Mouse (Mus musculus): ENCODE data around the gene Ilkap. TPM values are rescaled to one million over a fixed set of nuclear protein-coding genes. Genes with fewer than 3 reads are reported as not detected.

Gene Ilkap
- total RNA-seq, 1 experiment from 2014 or later = 179 TPM

DNA sequence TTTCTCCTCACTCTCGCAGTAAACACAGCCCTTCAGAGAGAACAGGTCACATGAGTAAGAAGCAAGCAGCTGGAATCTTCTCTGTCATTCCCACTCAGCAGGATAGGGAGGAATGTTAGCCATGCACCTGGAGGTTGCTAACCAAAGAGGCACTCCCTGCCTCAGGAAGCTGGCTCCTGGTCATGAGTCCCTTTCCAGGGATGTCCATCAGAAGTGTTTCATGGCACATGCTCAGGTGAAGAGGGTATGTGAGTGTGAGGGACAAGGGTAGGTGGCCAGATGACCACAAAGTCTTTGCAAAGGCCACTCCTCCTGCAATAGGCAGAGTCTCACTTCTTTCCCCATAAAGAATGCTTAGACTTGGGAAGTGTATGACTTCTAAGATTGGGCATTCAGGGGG is 19.4 kb upstream of the Ilkap start:
- ATAC-seq (replicated peaks; ENCODE audit: insufficient number of reproducible peaks, low FRiP score, low TSS enrichment, poor library complexity, severe bottlenecking) = no peak

DNA sequence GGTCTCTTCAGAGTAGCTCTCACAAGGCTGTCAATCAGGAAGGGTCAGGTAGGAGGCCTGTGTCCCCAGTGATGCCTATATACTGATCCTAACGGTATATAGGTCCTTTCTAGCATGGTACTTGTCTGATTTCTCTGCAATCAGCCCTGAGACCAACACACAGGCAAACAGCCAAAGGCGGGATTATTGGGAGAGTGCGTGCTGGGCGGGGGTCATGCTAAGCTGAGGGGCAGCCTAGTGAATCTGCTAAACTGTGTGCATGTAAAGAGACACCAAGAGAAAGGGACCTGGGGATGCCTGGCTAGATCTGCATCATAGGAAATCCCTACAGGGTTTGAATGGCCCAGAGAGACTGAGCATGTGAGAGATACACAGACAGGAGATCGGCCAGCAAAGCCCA is 16.7 kb upstream of the Ilkap start:
- no peak for ATAC-seq (replicated peaks; ENCODE audit: insufficient number of reproducible peaks, low FRiP score, low TSS enrichment, poor library complexity, severe bottlenecking)

DNA sequence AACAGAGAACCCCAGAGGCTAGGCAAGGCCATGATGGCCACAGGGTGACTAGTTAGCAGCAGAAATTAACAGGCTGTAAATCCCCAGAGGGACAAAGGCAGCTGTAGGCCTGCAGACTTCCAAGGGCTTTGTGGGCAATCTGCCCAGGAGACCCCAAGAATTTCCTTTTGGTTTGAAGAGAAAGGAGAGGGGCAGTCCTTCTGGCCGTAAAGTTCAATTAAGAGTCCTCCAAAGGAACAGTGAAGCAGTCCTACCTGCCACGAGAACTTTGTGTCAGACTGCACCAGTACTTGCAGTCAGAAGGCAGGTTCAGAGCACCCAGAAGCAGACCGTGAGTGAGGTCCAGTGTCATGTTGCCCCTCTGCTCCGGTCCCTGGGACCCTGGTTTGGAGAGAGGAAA is 16.3 kb upstream of the Ilkap start:
- ATAC-seq (replicated peaks; ENCODE audit: insufficient number of reproducible peaks, low FRiP score, low TSS enrichment, poor library complexity, severe bottlenecking) = no peak

DNA sequence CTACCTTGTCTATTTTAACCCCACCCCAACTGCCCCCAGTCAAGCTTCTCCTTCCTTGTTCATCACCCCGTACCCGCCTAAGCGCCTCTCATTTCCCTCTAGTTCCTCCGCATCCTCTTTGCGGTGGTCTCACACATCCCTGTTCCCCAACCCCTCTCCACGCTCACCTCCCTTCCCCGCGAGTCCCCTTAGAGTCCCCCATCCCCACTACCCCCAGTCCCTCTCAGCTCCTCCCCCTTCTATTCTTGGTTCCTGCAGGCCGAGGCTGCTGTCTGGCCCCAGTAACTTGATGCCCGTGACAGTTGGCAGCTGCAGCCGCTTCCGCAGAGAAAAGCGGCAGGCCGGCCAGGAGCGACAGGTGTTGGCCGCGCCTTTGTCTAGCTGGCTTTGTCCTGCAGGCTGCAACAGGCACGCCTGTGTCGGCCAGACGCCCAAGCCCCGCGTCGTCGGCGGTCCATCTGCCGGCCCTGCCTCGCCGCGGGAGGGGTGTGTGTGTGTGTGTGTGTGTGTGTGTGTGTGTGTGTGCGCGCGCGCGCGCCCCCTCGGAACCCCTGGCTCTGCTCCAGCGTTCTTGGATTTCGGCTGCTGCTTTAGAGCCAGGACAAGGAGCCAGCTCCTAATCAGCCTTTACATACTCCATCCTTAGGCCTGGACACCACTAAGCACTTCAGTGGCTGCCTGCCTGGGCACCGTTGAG is 15.4 kb upstream of the Ilkap start, which contains the start of gene Hes6:
Hes6 (minus strand) TSS at position 141 of the 697 bp plus-strand sequence.
- ATAC-seq (replicated peaks; ENCODE audit: insufficient number of reproducible peaks, low FRiP score, low TSS enrichment, poor library complexity, severe bottlenecking) = 0 out of 2 replicates have a peak, but pooled peaks have one; percentile 19

DNA sequence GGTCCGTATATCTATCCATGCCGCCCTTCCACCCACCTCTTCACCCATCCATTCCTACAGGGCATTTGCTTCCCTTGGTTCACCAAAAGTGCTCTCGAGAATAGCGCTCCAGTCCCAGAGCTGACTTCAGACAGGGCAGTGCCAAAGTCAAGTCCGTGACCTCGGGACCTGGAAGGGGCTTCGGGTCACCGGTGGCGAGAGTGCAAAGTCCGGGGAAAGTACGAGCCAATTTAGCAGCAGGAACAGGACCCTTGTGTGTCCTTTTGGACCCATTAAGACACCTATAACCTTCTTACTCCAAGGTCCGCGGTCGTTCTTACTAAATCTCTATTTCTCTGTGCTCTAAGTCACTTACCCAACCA is 14.9 kb upstream of the Ilkap start:
- no peak for ATAC-seq (replicated peaks; ENCODE audit: insufficient number of reproducible peaks, low FRiP score, low TSS enrichment, poor library complexity, severe bottlenecking)

DNA sequence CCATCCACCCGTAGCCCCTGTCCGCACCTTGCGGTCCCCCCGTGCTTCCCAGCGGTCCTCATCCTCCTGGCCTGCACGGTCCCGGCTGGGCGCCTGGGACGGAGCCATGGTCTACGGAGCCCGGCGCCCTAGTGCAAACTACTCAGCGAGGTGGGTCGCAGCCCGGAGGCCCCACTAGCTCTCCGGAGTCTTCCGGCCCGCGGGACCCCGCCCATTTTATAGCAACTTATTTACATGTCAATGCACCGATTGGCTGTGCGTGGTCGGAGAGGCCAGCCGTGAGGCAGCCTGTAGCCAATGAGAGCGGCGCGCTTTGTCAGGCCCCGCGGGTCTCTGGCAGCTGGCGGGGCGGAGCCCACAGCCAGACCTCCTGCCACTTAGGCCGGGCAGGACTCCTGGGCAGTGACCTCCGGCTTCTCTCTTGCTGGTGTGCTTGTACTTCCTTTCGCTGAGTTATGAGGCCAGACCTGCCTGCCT is 14.5 kb upstream of the Ilkap start:
- peak; percentile 95 for ATAC-seq (replicated peaks; ENCODE audit: insufficient number of reproducible peaks, low FRiP score, low TSS enrichment, poor library complexity, severe bottlenecking)

DNA sequence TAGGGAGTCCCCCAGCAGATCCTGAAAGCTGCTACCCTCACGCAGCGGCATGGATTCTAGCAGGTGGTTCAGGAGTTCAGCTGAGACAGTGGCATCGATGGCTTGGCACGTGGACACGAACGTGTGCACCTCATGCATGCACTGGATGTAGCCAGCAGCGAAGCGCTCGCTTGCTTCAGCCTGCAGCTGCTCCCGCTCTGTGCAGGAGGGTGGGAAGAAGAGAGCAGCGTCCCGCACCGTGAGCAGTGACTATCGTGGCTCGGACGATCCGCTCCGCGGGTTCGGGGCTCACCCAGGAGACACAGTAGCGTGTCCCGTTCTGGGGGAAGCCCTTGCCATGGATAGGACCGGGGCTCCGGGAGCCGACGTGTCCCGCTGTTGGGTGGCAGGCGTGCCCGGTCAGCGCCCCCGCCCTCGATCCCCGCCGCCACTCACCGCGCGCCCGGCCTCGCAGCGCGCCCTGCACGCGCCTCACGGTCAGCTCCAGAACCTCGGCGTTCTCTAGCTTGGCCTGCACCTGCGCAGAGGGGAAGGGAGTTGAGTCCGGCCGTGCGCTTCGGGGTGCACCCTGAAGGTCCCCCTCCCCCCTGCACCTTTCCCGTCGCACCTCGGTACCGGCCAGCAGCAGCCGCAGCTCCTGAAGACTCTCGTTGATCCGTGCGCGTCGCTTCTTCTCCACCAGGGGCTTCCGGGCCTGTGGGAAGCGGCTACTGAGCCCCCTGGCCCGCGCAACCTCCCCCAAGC is 13.8 kb upstream of the Ilkap start:
- ATAC-seq (replicated peaks; ENCODE audit: insufficient number of reproducible peaks, low FRiP score, low TSS enrichment, poor library complexity, severe bottlenecking) = no peak

DNA sequence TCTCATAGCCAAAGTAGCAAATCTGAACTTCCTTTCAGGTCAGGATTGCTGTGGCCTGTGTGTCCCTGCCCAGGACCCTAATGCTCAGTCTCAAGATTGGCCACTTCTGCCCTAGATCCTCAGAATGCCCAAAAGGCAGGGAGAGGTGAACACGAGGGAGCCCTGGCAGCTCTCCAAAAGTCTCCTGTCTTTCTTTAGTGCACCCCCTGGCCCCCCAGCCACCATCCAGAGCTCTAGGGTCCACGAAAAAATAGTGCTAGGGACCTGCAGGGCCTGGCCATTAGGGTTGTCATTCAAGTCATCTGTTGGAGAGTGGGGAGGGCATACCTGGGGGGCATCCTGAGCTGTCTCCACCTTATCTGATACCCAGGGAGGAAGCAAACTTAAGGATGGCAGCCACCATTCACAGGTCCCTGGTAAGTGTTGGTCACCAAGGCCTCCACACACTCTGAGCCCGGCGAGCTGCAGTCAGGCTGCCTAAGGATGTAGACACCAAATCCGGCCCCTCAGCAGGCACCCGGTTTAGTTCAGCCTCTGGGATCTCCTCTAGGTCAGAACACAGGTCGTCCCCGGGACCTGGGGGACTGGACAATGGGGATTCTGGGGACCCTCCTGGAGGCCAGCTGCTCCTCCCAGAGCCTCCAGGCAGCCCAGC is 13.1 kb upstream of the Ilkap start:
- ATAC-seq (replicated peaks; ENCODE audit: insufficient number of reproducible peaks, low FRiP score, low TSS enrichment, poor library complexity, severe bottlenecking) = no peak

DNA sequence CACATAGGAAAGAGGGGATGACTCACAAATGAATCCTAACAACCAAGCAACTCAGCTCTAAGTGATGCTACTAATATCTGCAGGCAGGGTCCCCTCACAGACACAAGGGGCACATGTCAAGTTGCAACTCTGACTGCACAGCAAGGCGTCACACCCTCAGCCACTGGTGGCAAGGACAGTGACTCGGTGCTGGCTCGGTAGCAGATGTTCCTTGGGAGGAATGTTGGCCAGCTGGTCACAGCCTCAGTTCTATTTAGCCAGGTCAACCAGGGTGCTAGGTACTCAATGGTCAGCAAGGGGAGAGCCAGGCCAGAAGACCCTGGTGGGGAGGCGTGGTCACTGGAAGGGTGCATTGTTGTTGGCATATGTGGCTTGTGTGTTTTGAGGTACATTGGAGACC is 9.2 kb upstream of the Ilkap start:
- ATAC-seq (replicated peaks; ENCODE audit: insufficient number of reproducible peaks, low FRiP score, low TSS enrichment, poor library complexity, severe bottlenecking) = no peak

DNA sequence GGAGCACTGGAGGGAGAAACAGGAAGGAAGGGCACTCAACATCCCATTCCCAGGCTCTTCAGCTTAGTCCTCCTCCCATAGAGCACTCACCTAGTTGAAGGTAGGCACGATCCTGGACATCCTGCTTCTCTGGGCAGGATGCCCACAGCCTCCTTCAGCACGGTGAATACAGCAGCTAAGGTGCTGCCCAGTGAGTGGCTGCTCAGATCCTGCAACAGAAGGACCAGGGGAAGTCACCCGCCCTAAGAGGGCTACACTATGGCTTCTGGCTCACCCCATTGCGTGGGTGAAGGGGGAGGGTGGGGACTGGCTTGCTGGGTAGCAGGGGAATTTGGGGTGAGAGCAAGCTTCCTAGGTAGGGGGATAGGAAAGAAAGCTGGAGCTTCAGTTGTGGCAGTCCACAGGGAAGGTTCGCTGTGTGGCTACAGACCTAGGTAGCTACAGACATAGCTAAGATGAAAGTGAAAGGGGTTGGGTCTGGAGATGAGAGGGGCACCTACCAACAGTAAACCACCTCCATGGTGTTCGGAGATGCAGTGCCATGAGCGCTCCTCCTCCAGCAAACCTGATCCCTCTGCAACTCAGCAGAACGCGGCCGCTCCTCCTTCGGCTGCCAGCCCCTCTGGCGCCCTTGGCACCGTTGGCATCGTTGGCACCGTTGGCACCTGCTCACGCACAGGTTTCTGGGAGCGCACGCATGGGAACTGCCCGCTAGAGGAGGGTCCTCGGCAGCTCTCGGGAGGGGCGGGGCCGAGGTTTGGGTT is 7.0 kb upstream of the Ilkap start:
- ATAC-seq (replicated peaks; ENCODE audit: insufficient number of reproducible peaks, low FRiP score, low TSS enrichment, poor library complexity, severe bottlenecking) = no peak

DNA sequence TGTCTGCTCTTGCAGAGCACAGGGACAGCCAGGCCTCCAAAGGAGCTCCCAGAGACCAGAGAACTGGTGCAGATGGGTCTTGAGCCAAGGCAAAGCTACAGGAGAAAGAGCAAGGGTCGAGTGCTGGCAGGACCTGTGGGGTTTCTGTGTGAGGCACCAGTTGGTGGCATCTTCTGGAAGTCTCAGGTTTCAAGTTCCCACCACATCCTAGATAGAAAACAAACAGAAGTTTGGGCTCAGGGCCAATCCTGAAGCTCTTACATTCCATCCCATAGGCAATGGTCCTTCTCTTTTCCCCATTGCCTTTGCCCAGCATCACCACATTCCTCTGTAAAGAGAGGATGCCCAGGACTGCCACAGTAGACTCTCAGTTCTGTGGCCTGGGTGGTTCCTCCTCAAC is 6.4 kb upstream of the Ilkap start:
- no peak for ATAC-seq (replicated peaks; ENCODE audit: insufficient number of reproducible peaks, low FRiP score, low TSS enrichment, poor library complexity, severe bottlenecking)

DNA sequence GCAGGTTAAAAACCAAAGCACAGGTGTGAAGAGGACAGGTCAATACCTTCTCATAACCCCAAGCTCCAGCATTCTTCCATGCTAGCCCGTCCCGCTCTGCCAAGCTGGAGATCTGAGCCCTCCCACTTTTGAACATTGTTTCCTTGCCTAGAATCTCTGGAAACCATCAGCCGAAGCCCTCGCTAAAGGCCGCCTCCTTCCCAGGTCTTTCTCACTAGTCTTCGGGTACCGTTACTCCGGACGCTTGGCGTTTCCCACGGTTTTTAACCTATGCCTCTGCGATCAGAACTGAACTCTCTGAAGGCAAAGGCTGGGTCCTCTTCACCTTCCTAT is 722 bp downstream of the Ilkap start:
- ATAC-seq (replicated peaks; ENCODE audit: insufficient number of reproducible peaks, low FRiP score, low TSS enrichment, poor library complexity, severe bottlenecking) = no peak

DNA sequence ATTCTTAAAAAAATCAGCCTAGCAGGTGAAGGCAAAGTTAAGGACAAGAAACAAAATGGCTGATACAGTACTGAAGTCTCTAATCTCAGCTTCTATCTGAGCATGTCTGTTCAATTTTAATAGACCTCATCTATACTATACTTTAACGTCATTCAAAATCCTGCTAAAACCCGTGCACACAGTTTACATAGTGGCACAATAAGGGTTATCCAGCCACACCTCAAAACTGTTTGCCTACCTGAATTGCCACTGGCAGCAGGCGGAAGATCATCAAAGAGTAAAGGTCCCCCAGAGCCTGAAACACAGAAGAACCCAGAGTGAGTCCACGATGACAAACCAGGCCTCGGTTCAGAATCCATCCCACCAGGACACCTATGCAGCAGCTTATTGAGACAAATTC is 8.2 kb downstream of the Ilkap start:
- no peak for ATAC-seq (replicated peaks; ENCODE audit: insufficient number of reproducible peaks, low FRiP score, low TSS enrichment, poor library complexity, severe bottlenecking)

DNA sequence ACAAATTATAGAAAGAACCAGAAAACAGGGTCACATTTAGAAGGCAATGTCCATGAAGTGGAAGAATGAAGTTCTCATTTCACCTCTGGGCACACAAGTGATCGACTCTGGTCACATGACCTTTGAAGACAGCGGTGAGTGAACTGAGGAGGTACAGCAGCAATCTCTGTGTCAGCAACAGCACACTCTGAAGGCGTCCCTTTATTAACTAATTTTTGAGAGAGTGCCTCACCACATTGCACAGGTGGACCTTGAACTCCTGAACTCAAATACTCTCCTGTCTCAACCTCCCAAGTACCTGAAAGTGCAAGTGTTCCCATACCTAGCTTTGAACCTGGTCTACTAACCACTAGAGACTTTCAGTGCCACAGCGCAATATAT is 17.5 kb downstream of the Ilkap start:
- ATAC-seq (replicated peaks; ENCODE audit: insufficient number of reproducible peaks, low FRiP score, low TSS enrichment, poor library complexity, severe bottlenecking) = no peak

DNA sequence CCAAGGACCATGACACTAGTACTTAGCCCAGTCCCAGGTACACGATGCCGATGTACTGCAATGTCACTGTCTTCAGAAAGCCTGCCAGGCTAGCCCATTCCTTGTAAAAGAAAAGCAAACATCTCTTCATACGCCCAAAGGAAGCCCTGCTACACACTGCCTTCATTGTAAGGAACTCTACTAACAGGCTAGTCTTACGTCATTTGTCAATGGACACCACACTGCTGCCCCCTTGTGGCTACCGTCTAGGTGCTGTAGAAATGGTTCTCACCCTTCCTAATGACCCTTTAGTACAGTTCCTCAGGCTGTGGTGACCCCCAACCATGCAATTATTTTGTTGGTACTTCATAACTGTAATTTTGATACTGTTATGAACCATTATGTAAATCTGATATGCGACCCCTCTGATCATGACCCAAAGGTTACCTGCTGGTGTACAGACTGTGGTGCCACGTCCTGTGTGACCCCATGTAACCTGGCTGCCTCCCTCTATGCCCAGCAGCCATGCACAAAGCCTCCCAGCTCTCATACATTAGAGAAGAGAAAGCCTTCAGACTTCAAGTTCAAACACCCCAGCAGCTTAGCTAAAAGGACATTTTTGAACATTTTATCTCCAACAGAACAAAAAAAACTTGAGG is 18.0 kb downstream of the Ilkap start:
- peak; percentile 76 for ATAC-seq (replicated peaks; ENCODE audit: insufficient number of reproducible peaks, low FRiP score, low TSS enrichment, poor library complexity, severe bottlenecking)

DNA sequence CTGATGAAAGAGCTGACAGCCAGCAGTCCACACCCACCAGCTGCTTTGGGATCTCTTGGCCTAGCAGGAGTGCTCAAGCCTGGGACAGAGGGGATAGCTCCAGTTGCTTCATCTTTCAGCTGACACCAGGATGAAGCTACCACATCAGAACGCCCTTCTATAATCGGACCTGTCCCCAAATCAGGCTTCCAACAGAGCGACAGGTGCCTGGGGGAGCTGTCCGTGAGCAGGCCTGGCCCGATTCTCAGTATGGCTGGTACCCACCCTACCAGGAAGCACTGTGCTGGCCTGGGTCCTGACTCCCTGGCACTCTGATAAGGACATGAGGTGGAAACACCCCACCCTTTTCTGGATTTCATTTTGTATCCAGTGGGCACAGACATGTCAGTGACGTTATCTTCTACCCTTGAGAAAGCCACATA is 25.2 kb downstream of the Ilkap start:
- no peak for ATAC-seq (replicated peaks; ENCODE audit: insufficient number of reproducible peaks, low FRiP score, low TSS enrichment, poor library complexity, severe bottlenecking)

DNA sequence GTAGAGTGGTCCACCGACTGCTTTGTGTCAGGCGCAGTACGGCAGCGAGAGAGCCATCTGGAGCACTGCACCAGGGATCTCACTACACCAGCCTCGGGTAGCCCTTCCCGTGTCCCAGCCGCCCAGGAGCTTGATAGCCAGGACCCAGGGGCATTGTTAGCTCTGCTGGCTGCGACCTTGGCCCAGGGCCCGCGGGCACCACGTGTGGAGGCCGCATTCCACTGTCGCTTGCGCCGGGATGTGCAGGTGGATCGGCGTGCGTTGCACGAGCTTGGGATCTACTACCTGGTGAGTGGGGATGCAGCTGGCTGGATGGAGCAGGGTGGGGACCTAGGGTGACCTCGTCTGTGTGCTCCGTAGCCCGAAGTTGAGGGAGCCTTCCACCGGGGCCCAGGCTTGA is 28.6 kb downstream of the Ilkap start:
- no peak for ATAC-seq (replicated peaks; ENCODE audit: insufficient number of reproducible peaks, low FRiP score, low TSS enrichment, poor library complexity, severe bottlenecking)

DNA sequence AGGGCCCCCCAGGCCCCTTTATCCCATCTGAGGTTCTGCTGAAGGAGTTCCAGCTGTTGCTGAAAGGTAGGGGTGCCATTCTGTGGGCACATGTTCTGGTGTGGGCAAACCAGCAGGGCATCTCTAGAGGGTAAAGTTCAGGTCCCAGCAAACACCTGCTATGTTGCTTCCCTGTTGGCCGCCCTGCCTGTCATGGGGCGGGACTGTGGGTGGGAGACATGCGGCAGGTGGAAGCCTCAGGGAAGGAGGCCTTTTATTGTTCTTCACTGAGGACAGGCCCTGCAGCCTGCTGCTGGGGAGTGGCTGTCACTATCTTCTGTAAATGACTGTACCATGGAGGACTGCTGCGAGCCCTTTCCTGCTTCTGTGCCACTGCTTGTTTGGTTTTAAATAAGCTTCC is 29.2 kb downstream of the Ilkap start:
- no peak for ATAC-seq (replicated peaks; ENCODE audit: insufficient number of reproducible peaks, low FRiP score, low TSS enrichment, poor library complexity, severe bottlenecking)

DNA sequence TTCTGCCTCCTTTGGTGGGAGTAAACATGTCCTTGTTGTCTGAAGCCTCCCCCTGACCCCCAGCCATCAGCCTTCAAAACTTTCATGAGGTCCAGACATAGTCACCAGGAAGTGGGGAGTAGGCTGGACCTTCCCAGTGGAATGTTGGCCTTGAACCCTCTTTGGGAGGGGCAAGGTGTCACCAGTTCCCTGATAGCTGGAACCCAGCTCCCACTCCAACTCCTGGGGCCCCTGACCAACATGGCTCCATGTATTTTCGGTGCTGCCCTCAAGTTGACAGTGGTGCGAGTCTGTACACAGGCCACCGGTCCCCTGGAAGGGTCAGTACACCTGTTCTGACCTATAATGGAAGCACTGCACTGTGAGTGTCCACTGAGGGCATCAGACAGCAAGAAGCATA is 31.3 kb downstream of the Ilkap start:
- ATAC-seq (replicated peaks; ENCODE audit: insufficient number of reproducible peaks, low FRiP score, low TSS enrichment, poor library complexity, severe bottlenecking) = no peak

Data from monocyte, adult 5-6 weeks (primary cell).